Mouse (Mus musculus) liver, embryonic 13.5 days (tissue): Measurements from ENCODE around the gene Enpep. TPM values are rescaled to one million over a fixed set of nuclear protein-coding genes. Genes with fewer than 3 reads are reported as not detected.

Source experiments
- ATAC-seq: fragments of 200-750 bp; cut with Nextera tagmentation; 2 replicates; pipeline ENCODE4 v1.8.0; 2017; ENCODE audit warnings: low read depth, mild to moderate bottlenecking, moderate number of reproducible peaks, moderate library complexity
- DNase-seq: peaks from one replicate; pipeline ENCODE4 v3.0.0; 2022
- H3K27ac ChIP-seq: fragments of 300-500 bp; sonication (generic); 2 replicates; pipeline ENCODE4 v1.5.1; 2015; ENCODE audit warnings: moderate library complexity, mild to moderate bottlenecking, inconsistent platforms
- H3K27me3 ChIP-seq: fragments of 300-500 bp; sonication (generic); 2 replicates; pipeline ENCODE4 v1.6.1; 2015; ENCODE audit warnings: mild to moderate bottlenecking, inconsistent platforms
- H3K36me3 ChIP-seq: fragments of 300-500 bp; sonication (generic); 2 replicates; pipeline ENCODE4 v1.6.1; 2015; ENCODE audit warnings: mild to moderate bottlenecking, inconsistent platforms
- H3K4me1 ChIP-seq: fragments of 300-500 bp; sonication (generic); replicated peaks from 2 replicates; pipeline ENCODE4 v1.6.1; 2015; ENCODE audit warnings: inconsistent platforms
- H3K4me2 ChIP-seq: fragments of 300-500 bp; sonication (generic); 2 replicates; pipeline ENCODE4 v1.6.1; 2015; ENCODE audit warnings: inconsistent platforms, mild to moderate bottlenecking, moderate library complexity
- H3K4me3 ChIP-seq: fragments of 300-500 bp; sonication (generic); replicated peaks from 2 replicates; pipeline ENCODE4 v1.5.1; 2015; ENCODE audit warnings: mild to moderate bottlenecking, inconsistent platforms
- H3K9ac ChIP-seq: fragments of 300-500 bp; sonication (generic); 2 replicates; pipeline ENCODE4 v1.6.1; 2015; ENCODE audit warnings: mild to moderate bottlenecking, inconsistent platforms
- H3K9me3 ChIP-seq: fragments of 300-500 bp; sonication (generic); replicated peaks from 2 replicates; pipeline ENCODE4 v1.6.1; 2016; ENCODE audit warnings: inconsistent platforms
- WGBS: fragments of 180-500 bp; shearing (Covaris S2); methylation state at CpG from one replicate; pipeline ENCODE4 v1.1.7; 2015; ENCODE audit not compliant: insufficient replicate concordance; 5-methylcytosine and 5-hydroxymethylcytosine counted together
- polyA plus RNA-seq: library from polyadenylated mRNA; unstranded; fragments of >200 nt; fragmentation: Nextera tagmentation; extraction: Ambion mirVana; gene quantifications from 2 replicates; pipeline ENCODE4 v1.2.1, GENCODE M21; 2015

The Enpep gene
- polyA plus RNA-seq: 2.4 and 3.6 TPM in 2 replicates

DNA sequence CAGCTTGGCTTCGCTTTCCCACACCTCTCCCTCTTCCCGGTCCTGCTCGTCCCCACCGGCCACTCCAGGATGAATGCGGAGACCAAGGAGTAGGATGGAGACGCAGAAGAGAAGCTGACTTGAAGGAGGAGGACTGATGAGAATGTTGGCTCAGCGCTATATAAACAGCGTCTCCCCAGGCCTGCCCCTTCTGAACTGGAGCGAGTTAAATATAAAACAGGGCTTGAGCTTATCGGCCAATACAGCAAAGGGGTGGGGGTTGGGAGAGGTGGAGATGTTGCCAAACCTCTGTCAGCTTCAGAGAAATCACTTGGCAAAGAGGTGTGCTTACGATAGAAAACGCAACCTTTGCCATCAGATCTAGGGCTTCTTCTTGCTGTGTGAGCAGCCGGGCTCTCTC is at the start of gene Enpep:
Gene Enpep, minus strand, starts transcription at position 135 of the 400 bp plus-strand sequence.
- H3K27me3 ChIP-seq: no peaks in the 10 kb centered on the region
- ATAC-seq (peak; percentile 58; the same call in 1 of the 2 replicates), DNase-seq (no peak)
- H3K27ac ChIP-seq: no peak within 1 kb of the TSS
- WGBS: 41% methylated on average over 13 of the region's 13 CpGs
- peak within 1 kb of the TSS; percentile 40 for H3K4me3 ChIP-seq
- peak within 1 kb of the TSS; percentile 45 for H3K4me2 ChIP-seq
- H3K36me3 ChIP-seq: no peaks in the 10 kb centered on the region
- H3K9ac ChIP-seq: no peak within 1 kb of the TSS
- H3K9me3 ChIP-seq: no peaks in the 10 kb centered on the region
- H3K4me1 ChIP-seq: no peaks in the 10 kb centered on the region

DNA sequence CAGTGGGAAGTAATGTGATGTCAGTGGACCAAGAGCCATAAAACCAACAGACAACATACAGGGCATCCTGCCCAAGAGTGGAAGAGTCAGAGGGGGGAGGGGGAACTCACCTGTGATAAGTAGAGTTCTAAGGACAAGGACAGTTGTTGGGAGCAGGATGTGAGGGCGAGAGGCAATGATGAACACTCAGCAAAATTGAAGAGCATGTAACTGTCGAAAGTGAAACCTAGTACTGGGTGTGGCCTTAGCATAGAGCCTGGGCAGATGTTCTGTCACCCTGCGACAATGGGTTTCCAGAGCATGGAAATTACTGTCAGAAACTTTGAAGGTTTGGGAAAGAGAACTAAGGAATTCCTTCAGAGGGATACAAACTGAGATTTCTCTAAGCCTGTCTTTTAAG is 46.6 kb upstream of the Enpep start:
- no peak overlapping the region for H3K27ac ChIP-seq
- H3K9me3 ChIP-seq: no peaks in the 10 kb centered on the region
- no peaks in the 10 kb centered on the region for H3K36me3 ChIP-seq
- no peak overlapping the region for H3K4me2 ChIP-seq
- WGBS: 45% methylated on average over 3 of the region's 3 CpGs
- H3K27me3 ChIP-seq: no peaks in the 10 kb centered on the region
- H3K9ac ChIP-seq: no peak overlapping the region
- DNase-seq (no peak), ATAC-seq (no peak)
- H3K4me1 ChIP-seq: no peaks in the 10 kb centered on the region
- no peak overlapping the region for H3K4me3 ChIP-seq

DNA sequence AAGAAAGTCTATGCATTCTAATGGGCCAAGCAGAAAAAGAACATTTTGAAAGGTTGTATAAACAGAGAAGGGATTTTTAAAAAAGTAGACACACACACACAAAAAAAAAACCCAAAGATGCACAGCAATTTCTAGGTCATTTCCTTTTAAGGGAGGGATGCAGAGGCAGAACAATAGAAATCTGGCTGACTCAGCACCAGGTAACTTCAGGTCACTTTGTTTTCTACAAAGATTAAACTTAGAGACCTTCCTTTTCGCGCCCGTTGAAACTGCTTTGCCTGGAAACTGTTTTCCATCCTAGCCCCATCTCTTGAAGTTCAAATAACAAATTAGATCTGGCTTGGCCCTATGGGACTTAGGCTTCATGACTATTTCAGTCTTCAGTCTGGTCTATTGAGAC is 42.6 kb upstream of the Enpep start:
- ATAC-seq: no peak
- Histone ChIP-seq H3K27me3 (no peaks in the 10 kb centered on the region), H3K4me1 (no peaks in the 10 kb centered on the region), H3K4me2 (no peak overlapping the region), H3K4me3 (no peak overlapping the region), H3K9ac (no peak overlapping the region), H3K36me3 (no peaks in the 10 kb centered on the region), H3K9me3 (no peaks in the 10 kb centered on the region), H3K27ac (no peak overlapping the region)
- DNase-seq: no peak
- WGBS: 85% methylated on average over 3 of the region's 3 CpGs

DNA sequence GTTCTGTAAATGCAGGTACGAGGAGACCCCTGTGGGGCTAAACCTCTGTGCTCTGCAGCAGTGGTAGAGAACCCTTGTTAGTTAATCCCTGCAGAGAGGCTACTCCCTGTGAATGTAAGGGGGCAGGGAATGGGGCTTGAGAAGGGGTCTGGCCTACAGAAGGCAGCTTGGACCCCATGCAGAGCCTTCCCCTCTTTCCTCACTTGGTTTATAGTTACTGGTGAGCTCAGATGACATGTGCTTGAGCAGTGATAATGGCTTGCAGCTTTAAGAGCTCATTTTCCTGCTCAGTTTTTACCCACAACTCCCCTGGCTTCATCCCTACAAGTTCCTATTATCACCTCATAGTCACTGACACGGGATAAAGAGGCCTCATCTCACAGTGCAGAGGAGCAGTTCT is 40.6 kb upstream of the Enpep start:
- Histone ChIP-seq H3K9me3 (no peaks in the 10 kb centered on the region), H3K4me1 (no peaks in the 10 kb centered on the region), H3K27ac (no peak overlapping the region), H3K4me2 (no peak overlapping the region), H3K9ac (no peak overlapping the region), H3K36me3 (no peaks in the 10 kb centered on the region), H3K27me3 (no peaks in the 10 kb centered on the region), H3K4me3 (no peak overlapping the region)
- ATAC-seq (no peak), DNase-seq (no peak)
- 28% methylated on average over 2 of the region's 2 CpGs for WGBS

DNA sequence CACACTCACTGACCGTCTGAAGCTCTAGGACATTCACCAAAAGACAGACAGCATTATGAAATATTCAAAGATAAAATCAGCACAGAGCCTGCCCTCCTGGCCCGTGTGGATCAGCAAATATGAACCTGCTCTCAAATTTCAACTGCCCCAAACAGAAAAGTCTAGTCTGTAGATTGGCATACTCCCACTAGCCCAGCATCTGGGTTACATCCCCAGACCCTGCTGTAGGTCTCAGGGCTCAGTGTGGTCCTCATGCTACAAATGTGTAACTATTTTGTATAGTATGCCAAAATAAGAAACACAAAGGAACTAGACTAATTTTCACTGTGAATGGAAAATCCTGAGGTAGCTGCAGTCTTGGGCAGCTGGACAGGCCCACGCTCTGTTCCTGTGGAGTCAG is 37.0 kb upstream of the Enpep start:
- Histone ChIP-seq H3K36me3 (no peaks in the 10 kb centered on the region), H3K4me3 (no peak overlapping the region), H3K4me1 (no peaks in the 10 kb centered on the region), H3K9ac (no peak overlapping the region), H3K4me2 (no peak overlapping the region), H3K27me3 (no peaks in the 10 kb centered on the region), H3K9me3 (no peaks in the 10 kb centered on the region), H3K27ac (no peak overlapping the region)
- ATAC-seq: no peak
- DNase-seq: no peak
- WGBS: 60% methylated on average over 3 of the region's 3 CpGs

DNA sequence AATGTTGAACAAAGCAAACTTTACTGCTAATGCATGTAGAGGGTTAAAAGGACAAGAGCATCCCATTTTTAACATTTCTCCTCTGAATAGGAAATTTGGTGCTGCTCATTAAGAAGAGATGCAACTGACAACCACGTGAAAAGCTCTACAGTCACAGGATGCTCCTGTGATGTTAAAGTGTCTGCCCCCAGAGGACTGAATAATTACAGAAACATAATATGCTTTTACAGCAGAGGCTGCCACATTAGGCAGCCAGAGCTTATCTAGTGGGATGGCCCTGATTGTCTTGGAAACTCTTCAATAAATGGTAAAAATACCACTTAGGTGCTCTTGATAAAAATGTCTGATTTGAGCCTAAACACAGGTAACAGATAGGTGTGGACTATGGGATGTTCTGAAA is 33.4 kb upstream of the Enpep start:
- DNase-seq: no peak
- ATAC-seq: no peak
- 59% methylated on average over 1 of the region's 1 CpGs for WGBS

DNA sequence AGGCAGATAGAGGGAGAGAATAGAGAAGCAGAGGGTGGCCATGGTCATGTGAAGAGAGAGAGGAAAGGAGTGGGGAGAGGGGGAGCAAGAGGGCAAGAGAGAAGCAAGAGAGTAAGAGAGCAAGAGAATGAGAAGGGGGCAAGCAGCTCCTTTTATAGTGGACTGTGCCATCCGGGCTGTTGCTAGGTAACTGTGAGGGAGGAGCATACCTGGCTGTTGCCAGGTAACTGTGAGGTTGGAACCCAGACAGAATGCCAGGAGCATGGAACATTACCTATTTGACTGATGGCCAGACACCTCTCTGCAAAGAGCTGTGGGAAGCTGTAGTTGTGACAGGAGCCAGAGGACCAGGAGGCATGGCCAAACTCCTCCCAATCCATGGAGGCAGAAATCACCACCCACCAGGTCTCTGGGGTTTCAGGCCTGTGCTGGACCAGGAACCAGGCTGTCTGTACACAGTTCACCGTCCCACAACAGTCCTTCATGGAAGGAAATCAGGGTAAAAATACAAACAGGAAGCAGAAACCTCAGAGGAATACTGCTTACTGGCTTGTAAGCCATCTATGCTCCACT is 32.4 kb upstream of the Enpep start:
- H3K9ac ChIP-seq: no peak overlapping the region
- no peak for DNase-seq
- no peak overlapping the region for H3K27ac ChIP-seq
- no peaks in the 10 kb centered on the region for H3K27me3 ChIP-seq
- no peaks in the 10 kb centered on the region for H3K9me3 ChIP-seq
- no peaks in the 10 kb centered on the region for H3K36me3 ChIP-seq
- H3K4me3 ChIP-seq: no peak overlapping the region
- no peaks in the 10 kb centered on the region for H3K4me1 ChIP-seq
- no peak overlapping the region for H3K4me2 ChIP-seq
- no peak for ATAC-seq
- WGBS: 43% methylated on average over 2 of the region's 2 CpGs

More for the DNA sequence above, 33.4 kb upstream of the Enpep start:
- Histone ChIP-seq H3K9ac (no peak overlapping the region), H3K4me3 (no peak overlapping the region), H3K9me3 (no peaks in the 10 kb centered on the region), H3K27ac (no peak overlapping the region), H3K27me3 (no peaks in the 10 kb centered on the region), H3K4me1 (no peaks in the 10 kb centered on the region), H3K4me2 (no peak overlapping the region), H3K36me3 (no peaks in the 10 kb centered on the region)

DNA sequence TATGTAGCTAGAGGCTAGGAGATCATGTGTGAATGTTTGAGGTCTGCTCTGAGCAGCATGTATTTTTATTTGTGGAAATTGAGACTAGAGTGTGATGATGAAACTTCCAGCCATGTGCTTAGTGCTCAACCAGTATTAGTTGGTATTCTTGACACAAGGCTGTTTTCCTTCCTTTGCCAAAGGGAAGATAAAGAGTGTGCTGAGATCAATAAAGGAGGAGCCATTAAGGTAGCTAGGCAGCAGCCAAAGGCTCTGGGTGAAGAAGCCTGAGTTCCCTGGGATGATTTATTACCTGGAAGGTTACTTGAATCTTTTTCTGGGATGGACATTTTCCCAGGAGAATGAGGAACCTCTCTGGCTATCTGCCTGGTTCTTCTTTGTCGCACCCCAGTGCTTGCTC is 30.9 kb upstream of the Enpep start:
- H3K4me3 ChIP-seq: no peak overlapping the region
- no peak overlapping the region for H3K9ac ChIP-seq
- no peaks in the 10 kb centered on the region for H3K4me1 ChIP-seq
- no peaks in the 10 kb centered on the region for H3K27me3 ChIP-seq
- H3K36me3 ChIP-seq: no peaks in the 10 kb centered on the region
- no peak for ATAC-seq
- H3K4me2 ChIP-seq: no peak overlapping the region
- WGBS: 58% methylated on average over 1 of the region's 1 CpGs
- no peak for DNase-seq
- H3K9me3 ChIP-seq: no peaks in the 10 kb centered on the region
- H3K27ac ChIP-seq: no peak overlapping the region

DNA sequence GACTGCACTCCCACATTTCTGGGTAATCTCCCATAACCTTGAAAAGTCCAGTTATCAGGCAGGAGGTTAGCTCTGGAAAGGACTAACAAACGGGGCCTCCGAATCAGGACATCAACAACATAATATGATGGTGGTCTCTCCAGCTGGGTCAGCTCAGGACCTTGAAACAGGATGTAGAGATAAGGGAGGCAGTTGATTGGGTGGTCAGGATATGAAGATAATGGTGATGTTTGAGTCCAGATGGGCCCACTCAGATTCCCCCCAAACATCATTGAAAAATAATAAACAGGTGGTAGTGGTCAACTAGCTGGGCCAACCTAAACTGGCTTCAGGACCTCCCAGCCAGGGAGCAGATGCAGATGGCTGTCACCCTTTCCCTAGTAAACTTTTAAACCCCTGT is 25.6 kb upstream of the Enpep start:
- Histone ChIP-seq H3K27ac (no peak overlapping the region), H3K9ac (no peak overlapping the region), H3K4me3 (no peak overlapping the region), H3K36me3 (no peaks in the 10 kb centered on the region), H3K27me3 (no peaks in the 10 kb centered on the region), H3K4me1 (no peaks in the 10 kb centered on the region), H3K4me2 (no peak overlapping the region), H3K9me3 (no peaks in the 10 kb centered on the region)
- ATAC-seq (no peak), DNase-seq (no peak)
- 64% methylated on average over 2 of the region's 2 CpGs for WGBS

DNA sequence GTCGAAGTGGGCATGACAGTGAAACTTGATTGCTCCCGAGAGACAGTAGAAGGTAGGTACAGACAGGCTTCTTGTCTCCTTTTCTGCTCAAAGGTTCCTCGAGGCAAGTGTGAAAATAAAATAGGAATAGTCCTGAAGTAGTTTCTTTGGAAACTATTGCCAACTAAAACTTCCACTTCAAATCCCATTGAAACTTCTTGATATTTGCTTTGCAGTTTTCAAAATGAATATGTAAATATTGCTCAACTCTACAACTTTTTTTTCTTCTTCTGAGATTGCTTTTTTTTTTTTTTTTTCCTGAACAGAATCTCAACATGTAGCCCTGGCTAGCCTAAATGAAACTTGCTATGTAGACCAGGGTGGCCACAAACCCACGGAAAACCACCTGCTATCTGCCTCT is 21.4 kb upstream of the Enpep start:
- Histone ChIP-seq H3K27ac (no peak overlapping the region), H3K9ac (no peak overlapping the region), H3K36me3 (no peaks in the 10 kb centered on the region), H3K9me3 (no peaks in the 10 kb centered on the region), H3K4me1 (no peaks in the 10 kb centered on the region), H3K4me2 (no peak overlapping the region), H3K27me3 (no peaks in the 10 kb centered on the region), H3K4me3 (no peak overlapping the region)
- no peak for ATAC-seq
- 49% methylated on average over 4 of the region's 4 CpGs for WGBS
- DNase-seq: no peak

DNA sequence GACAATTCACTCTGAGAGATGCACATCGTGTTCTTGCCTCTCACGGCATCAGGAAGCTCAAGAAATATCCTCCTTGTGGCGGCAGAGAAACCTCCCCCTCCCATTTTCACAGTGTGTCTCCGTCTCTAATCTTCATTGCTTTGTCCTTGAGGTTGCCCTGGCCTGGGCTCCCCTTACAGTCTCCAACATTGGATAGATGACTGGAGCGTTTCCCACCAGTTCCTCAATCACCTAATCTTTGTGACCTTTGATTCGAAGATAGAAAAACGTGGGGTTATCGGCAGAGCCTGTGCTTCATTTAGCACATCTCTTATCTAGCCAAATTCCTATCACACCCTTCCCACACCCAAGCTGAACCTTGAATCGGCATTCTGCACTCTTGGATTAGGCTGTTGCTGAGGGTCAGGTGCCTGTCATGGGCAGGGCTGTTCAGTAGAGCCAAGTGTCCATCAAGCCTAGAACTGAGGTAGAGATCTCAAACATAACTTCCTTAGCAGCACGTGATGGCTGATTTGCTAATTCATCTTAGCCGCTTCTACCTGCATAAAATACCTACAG is 18.9 kb upstream of the Enpep start:
- H3K27ac ChIP-seq: no peak overlapping the region
- WGBS: 44% methylated on average over 11 of the region's 11 CpGs

DNA sequence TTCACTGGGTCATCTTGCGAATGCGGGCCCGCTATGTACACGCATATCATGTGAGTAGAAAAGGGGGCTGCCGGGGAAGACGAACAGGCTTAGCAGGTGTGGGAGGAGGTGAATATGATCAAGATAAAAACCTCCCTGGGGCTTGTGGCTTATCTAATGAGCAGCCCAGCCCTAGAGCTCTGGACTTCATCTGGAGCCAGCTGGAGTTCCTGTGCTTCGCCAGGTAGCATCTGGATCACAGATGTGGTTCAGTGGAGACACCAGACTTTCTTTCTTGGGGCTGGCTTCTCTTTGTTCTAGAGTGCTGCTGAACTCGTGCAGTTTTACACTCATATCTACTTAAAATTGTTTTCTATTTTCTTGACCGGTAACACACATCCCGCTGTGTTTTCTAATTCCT is 14.8 kb upstream of the Enpep start:
- no peak overlapping the region for H3K4me3 ChIP-seq
- H3K9ac ChIP-seq: no peak overlapping the region
- H3K36me3 ChIP-seq: no peaks in the 10 kb centered on the region
- no peaks in the 10 kb centered on the region for H3K4me1 ChIP-seq
- DNase-seq (no peak), ATAC-seq (no peak)
- 75% methylated on average over 10 of the region's 10 CpGs for whole genome bisulfite sequencing
- no peak overlapping the region for H3K4me2 ChIP-seq
- H3K27me3 ChIP-seq: no peaks in the 10 kb centered on the region
- no peaks in the 10 kb centered on the region for H3K9me3 ChIP-seq
- no peak overlapping the region for H3K27ac ChIP-seq

More for the DNA sequence above, 18.9 kb upstream of the Enpep start:
- Histone ChIP-seq H3K36me3 (no peaks in the 10 kb centered on the region), H3K4me2 (no peak overlapping the region), H3K27me3 (no peaks in the 10 kb centered on the region), H3K9ac (no peak overlapping the region), H3K9me3 (no peaks in the 10 kb centered on the region), H3K4me3 (no peak overlapping the region), H3K4me1 (no peaks in the 10 kb centered on the region)
- ATAC-seq (no peak), DNase-seq (no peak)
